Mouse (Mus musculus): ENCODE measurements around the gene Rgs6. TPM values are rescaled to one million over a fixed set of nuclear protein-coding genes. Genes with fewer than 3 reads are reported as not detected.

The Rgs6 gene
- polyA plus RNA-seq, 1 experiment: 0.14 TPM

GRCm38 (mm10) chr12:82972661-82973060, 384.6 kb downstream of the Rgs6 start:
- no peak for DNase-seq (ENCODE audit: low read depth in 1 of 2, low spot score in 2 of 2)
- TF ChIP-seq CTCF (IDR thresholded peaks at IDR 0.05; ENCODE audit: extremely low read depth, insufficient read depth, insufficient read length, insufficient replicate concordance) (no peak), POLR2A (IDR thresholded peaks at IDR 0.05; ENCODE audit: low read depth, low read length) (no peak)
- Histone ChIP-seq H3K27me3 (ENCODE audit: control insufficient read depth, insufficient read depth, low read length) (no peaks in the 10 kb centered on the region), H3K27ac (ENCODE audit: insufficient read depth, low read length) (no peak overlapping the region), H3K36me3 (ENCODE audit: control insufficient read depth, insufficient read depth, low read length) (no peaks in the 10 kb centered on the region), H3K4me1 (ENCODE audit: control insufficient read depth, insufficient read depth, insufficient read length) (no peaks in the 10 kb centered on the region), H3K4me3 (ENCODE audit: extremely low read depth, insufficient read depth, insufficient read length) (no peak overlapping the region)

- Histone ChIP-seq H3K4me3 (ENCODE audit: extremely low read depth, insufficient read depth, insufficient read length) (no peak overlapping the region), H3K27ac (ENCODE audit: insufficient read depth, low read length) (no peak overlapping the region), H3K36me3 (ENCODE audit: control insufficient read depth, insufficient read depth, low read length) (no peaks in the 10 kb centered on the region), H3K27me3 (ENCODE audit: control insufficient read depth, insufficient read depth, low read length) (no peaks in the 10 kb centered on the region), H3K4me1 (ENCODE audit: control insufficient read depth, insufficient read depth, insufficient read length) (no peaks in the 10 kb centered on the region)
- 82% methylated on average over 3 of the region's 3 CpGs for WGBS
- DNase-seq (ENCODE audit: low read depth in 1 of 2, low spot score in 2 of 2): no peak
- no peak for TF ChIP-seq POLR2A (IDR thresholded peaks at IDR 0.05; ENCODE audit: low read depth, low read length)
- TF ChIP-seq CTCF (IDR thresholded peaks at IDR 0.05; ENCODE audit: extremely low read depth, insufficient read depth, insufficient read length, insufficient replicate concordance): no peak
Observed at GRCm38 (mm10) chr12:82973771-82974170, 385.7 kb downstream of the Rgs6 start.

GRCm38 (mm10) chr12:82978275-82978674, 390.2 kb downstream of the Rgs6 start:
- Histone ChIP-seq H3K36me3 (ENCODE audit: control insufficient read depth, insufficient read depth, low read length) (no peaks in the 10 kb centered on the region), H3K4me3 (ENCODE audit: extremely low read depth, insufficient read depth, insufficient read length) (no peak overlapping the region), H3K27ac (ENCODE audit: insufficient read depth, low read length) (no peak overlapping the region), H3K4me1 (ENCODE audit: control insufficient read depth, insufficient read depth, insufficient read length) (no peaks in the 10 kb centered on the region), H3K27me3 (ENCODE audit: control insufficient read depth, insufficient read depth, low read length) (no peaks in the 10 kb centered on the region)
- DNase-seq (ENCODE audit: low read depth in 1 of 2, low spot score in 2 of 2): no peak
- TF ChIP-seq POLR2A (IDR thresholded peaks at IDR 0.05; ENCODE audit: low read depth, low read length) (no peak), CTCF (IDR thresholded peaks at IDR 0.05; ENCODE audit: extremely low read depth, insufficient read depth, insufficient read length, insufficient replicate concordance) (no peak)
- WGBS: 82% methylated on average over 3 of the region's 3 CpGs

- TF ChIP-seq CTCF (IDR thresholded peaks at IDR 0.05; ENCODE audit: extremely low read depth, insufficient read depth, insufficient read length, insufficient replicate concordance) (no peak), POLR2A (IDR thresholded peaks at IDR 0.05; ENCODE audit: low read depth, low read length) (no peak)
Observed at GRCm38 (mm10) chr12:82982716-82983115, 394.6 kb downstream of the Rgs6 start.

GRCm38 (mm10) chr12:82985300-82985699, 397.2 kb downstream of the Rgs6 start:
- Histone ChIP-seq H3K4me1 (ENCODE audit: control insufficient read depth, insufficient read depth, insufficient read length) (no peaks in the 10 kb centered on the region), H3K4me3 (ENCODE audit: extremely low read depth, insufficient read depth, insufficient read length) (no peak overlapping the region), H3K27me3 (ENCODE audit: control insufficient read depth, insufficient read depth, low read length) (no peaks in the 10 kb centered on the region), H3K27ac (ENCODE audit: insufficient read depth, low read length) (no peak overlapping the region), H3K36me3 (ENCODE audit: control insufficient read depth, insufficient read depth, low read length) (no peaks in the 10 kb centered on the region)
- TF ChIP-seq CTCF (IDR thresholded peaks at IDR 0.05; ENCODE audit: extremely low read depth, insufficient read depth, insufficient read length, insufficient replicate concordance) (no peak), POLR2A (IDR thresholded peaks at IDR 0.05; ENCODE audit: low read depth, low read length) (no peak)
- no peak for DNase-seq (ENCODE audit: low read depth in 1 of 2, low spot score in 2 of 2)
- 88% methylated on average over 8 of the region's 8 CpGs for WGBS

More at GRCm38 (mm10) chr12:82982716-82983115, 394.6 kb downstream of the Rgs6 start:
- Histone ChIP-seq H3K4me3 (ENCODE audit: extremely low read depth, insufficient read depth, insufficient read length) (no peak overlapping the region), H3K36me3 (ENCODE audit: control insufficient read depth, insufficient read depth, low read length) (no peaks in the 10 kb centered on the region), H3K27me3 (ENCODE audit: control insufficient read depth, insufficient read depth, low read length) (no peaks in the 10 kb centered on the region), H3K27ac (ENCODE audit: insufficient read depth, low read length) (no peak overlapping the region), H3K4me1 (ENCODE audit: control insufficient read depth, insufficient read depth, insufficient read length) (no peaks in the 10 kb centered on the region)
- WGBS: 94% methylated on average over 4 of the region's 4 CpGs
- DNase-seq (ENCODE audit: low read depth in 1 of 2, low spot score in 2 of 2): no peak

GRCm38 (mm10) chr12:82987661-82988060, 399.6 kb downstream of the Rgs6 start:
- Histone ChIP-seq H3K4me3 (ENCODE audit: extremely low read depth, insufficient read depth, insufficient read length) (no peak overlapping the region), H3K27me3 (ENCODE audit: control insufficient read depth, insufficient read depth, low read length) (no peaks in the 10 kb centered on the region), H3K4me1 (ENCODE audit: control insufficient read depth, insufficient read depth, insufficient read length) (no peaks in the 10 kb centered on the region), H3K27ac (ENCODE audit: insufficient read depth, low read length) (no peak overlapping the region), H3K36me3 (ENCODE audit: control insufficient read depth, insufficient read depth, low read length) (no peaks in the 10 kb centered on the region)
- no peak for TF ChIP-seq CTCF (IDR thresholded peaks at IDR 0.05; ENCODE audit: extremely low read depth, insufficient read depth, insufficient read length, insufficient replicate concordance)
- TF ChIP-seq POLR2A (IDR thresholded peaks at IDR 0.05; ENCODE audit: low read depth, low read length): no peak
- no peak for DNase-seq (ENCODE audit: low read depth in 1 of 2, low spot score in 2 of 2)
- 83% methylated on average over 1 of the region's 1 CpGs for WGBS

- no peak for DNase-seq (ENCODE audit: low read depth in 1 of 2, low spot score in 2 of 2)
- Histone ChIP-seq H3K4me1 (ENCODE audit: control insufficient read depth, insufficient read depth, insufficient read length) (no peaks in the 10 kb centered on the region), H3K27me3 (ENCODE audit: control insufficient read depth, insufficient read depth, low read length) (no peaks in the 10 kb centered on the region), H3K36me3 (ENCODE audit: control insufficient read depth, insufficient read depth, low read length) (no peaks in the 10 kb centered on the region), H3K27ac (ENCODE audit: insufficient read depth, low read length) (no peak overlapping the region), H3K4me3 (ENCODE audit: extremely low read depth, insufficient read depth, insufficient read length) (no peak overlapping the region)
- TF ChIP-seq POLR2A (IDR thresholded peaks at IDR 0.05; ENCODE audit: low read depth, low read length) (no peak), CTCF (IDR thresholded peaks at IDR 0.05; ENCODE audit: extremely low read depth, insufficient read depth, insufficient read length, insufficient replicate concordance) (no peak)
- 65% methylated on average over 4 of the region's 4 CpGs for WGBS
Observed at GRCm38 (mm10) chr12:82993905-82994304, 405.8 kb downstream of the Rgs6 start.

Measured in spleen, adult 2 months (tissue).